Mouse (Mus musculus) embryonic facial prominence, embryonic 11.5 days (tissue): Measurements from ENCODE around the gene Tmc1. TPM values are rescaled to one million over a fixed set of nuclear protein-coding genes. Genes with fewer than 3 reads are reported as not detected.

Source experiments
- ATAC-seq: fragments of 200-750 bp; cut with Nextera tagmentation; replicated peaks from 2 replicates; pipeline ENCODE4 v1.8.0; 2017; ENCODE audit warnings: low read depth; ENCODE audit not compliant: insufficient number of reproducible peaks, low FRiP score, low TSS enrichment
- DNase-seq: peaks from one replicate; pipeline ENCODE4 v3.0.0-alpha.2; 2015; ENCODE audit warnings: low spot score
- H3K27ac ChIP-seq: fragments of 300-500 bp; sonication (generic); replicated peaks from 2 replicates; pipeline ENCODE4 v1.5.1; 2014; ENCODE audit warnings: mild to moderate bottlenecking, low read depth, low read length, control low read depth
- H3K27me3 ChIP-seq: fragments of 300-500 bp; sonication (generic); 2 replicates; pipeline ENCODE4 v1.6.1; 2014; ENCODE audit warnings: mild to moderate bottlenecking, low read length, moderate library complexity, mixed read lengths; ENCODE audit not compliant: control insufficient read depth, insufficient read depth
- H3K36me3 ChIP-seq: fragments of 300-500 bp; sonication (generic); replicated peaks from 2 replicates; pipeline ENCODE4 v1.6.1; 2014; ENCODE audit warnings: low read depth, mild to moderate bottlenecking, low read length, moderate library complexity, mixed read lengths; ENCODE audit not compliant: control insufficient read depth, insufficient read depth
- H3K4me1 ChIP-seq: fragments of 300-500 bp; sonication (generic); 2 replicates; pipeline ENCODE4 v1.6.1; 2014; ENCODE audit warnings: low read length, mixed read lengths; ENCODE audit not compliant: control insufficient read depth, insufficient read depth
- H3K4me2 ChIP-seq: fragments of 300-500 bp; sonication (generic); 2 replicates; pipeline ENCODE4 v1.6.1; 2014; ENCODE audit warnings: low read depth, mild to moderate bottlenecking, control low read depth, low read length, moderate library complexity
- H3K4me3 ChIP-seq: fragments of 300-500 bp; sonication (generic); 2 replicates; pipeline ENCODE4 v1.5.1; 2014; ENCODE audit warnings: low read depth, low read length, control low read depth
- H3K9ac ChIP-seq: fragments of 300-500 bp; sonication (generic); replicated peaks from 2 replicates; pipeline ENCODE4 v1.6.1; 2014; ENCODE audit warnings: mild to moderate bottlenecking, control low read depth, low read length
- H3K9me3 ChIP-seq: fragments of 300-500 bp; sonication (generic); replicated peaks from 2 replicates; pipeline ENCODE4 v1.6.1; 2016; ENCODE audit warnings: mild to moderate bottlenecking, low read length, inconsistent platforms, mixed read lengths; ENCODE audit not compliant: control insufficient read depth
- whole genome bisulfite sequencing: fragments of 180-500 bp; shearing (Covaris S2); extraction: QIAGEN DNeasy Blood & Tissue Kit; methylation state at CpG from one replicate; pipeline ENCODE4 v1.1.7; 2014; 5-methylcytosine and 5-hydroxymethylcytosine counted together
- polyA plus RNA-seq: library from polyadenylated mRNA; unstranded; fragments of >200 nt; fragmentation: Nextera tagmentation; extraction: Ambion mirVana; gene quantifications from 2 replicates; pipeline ENCODE4 v1.2.1, GENCODE M21; 2014

Tmc1 gene
- 0.14 and 0.42 TPM in 2 replicates for polyA plus RNA-seq

GRCm38 (mm10) chr19:20953874-20954273 lies at the start of gene Tmc1:
TSS of gene Tmc1 (minus strand) at chr19:20954202.
- Histone ChIP-seq H3K36me3 (no peaks in the 10 kb centered on the region), H3K4me2 (no peak within 1 kb of the TSS)
- 82% methylated on average over 6 of the region's 6 CpGs for WGBS

GRCm38 (mm10) chr19:21001552-21001951 lies 47.5 kb upstream of the Tmc1 start:
- Histone ChIP-seq H3K4me2 (no peak overlapping the region), H3K9ac (no peak overlapping the region), H3K36me3 (no peaks in the 10 kb centered on the region), H3K4me1 (no peaks in the 10 kb centered on the region), H3K4me3 (no peak overlapping the region), H3K27me3 (no peaks in the 10 kb centered on the region), H3K27ac (no peak overlapping the region), H3K9me3 (no peaks in the 10 kb centered on the region)
- DNase-seq (no peak), ATAC-seq (no peak)

More at GRCm38 (mm10) chr19:20953874-20954273, at the start of gene Tmc1:
- Histone ChIP-seq H3K4me1 (no peaks in the 10 kb centered on the region), H3K9ac (no peak within 1 kb of the TSS), H3K27me3 (no peaks in the 10 kb centered on the region), H3K9me3 (no peaks in the 10 kb centered on the region), H3K4me3 (no peak within 1 kb of the TSS), H3K27ac (no peak within 1 kb of the TSS)
- DNase-seq: no peak
- no peak for ATAC-seq

- WGBS: 83% methylated on average over 2 of the region's 2 CpGs
- H3K9ac ChIP-seq: no peak overlapping the region
- no peaks in the 10 kb centered on the region for H3K9me3 ChIP-seq
- no peak overlapping the region for H3K4me3 ChIP-seq
- no peak overlapping the region for H3K27ac ChIP-seq
- H3K36me3 ChIP-seq: no peaks in the 10 kb centered on the region
- ATAC-seq: no peak
- H3K27me3 ChIP-seq: no peaks in the 10 kb centered on the region
- H3K4me2 ChIP-seq: no peak overlapping the region
- no peak for DNase-seq
- no peaks in the 10 kb centered on the region for H3K4me1 ChIP-seq
Measured at GRCm38 (mm10) chr19:20979244-20979643, 25.2 kb upstream of the Tmc1 start.

GRCm38 (mm10) chr19:20978148-20978547 lies 24.1 kb upstream of the Tmc1 start:
- no peaks in the 10 kb centered on the region for H3K9me3 ChIP-seq
- no peaks in the 10 kb centered on the region for H3K27me3 ChIP-seq

GRCm38 (mm10) chr19:20971926-20972325 lies 17.9 kb upstream of the Tmc1 start:
- DNase-seq (no peak), ATAC-seq (no peak)
- Histone ChIP-seq H3K4me1 (no peaks in the 10 kb centered on the region), H3K27me3 (no peaks in the 10 kb centered on the region), H3K9me3 (no peaks in the 10 kb centered on the region), H3K36me3 (no peaks in the 10 kb centered on the region), H3K27ac (no peak overlapping the region), H3K4me3 (no peak overlapping the region), H3K4me2 (no peak overlapping the region), H3K9ac (no peak overlapping the region)
- WGBS: 97% methylated on average over 1 of the region's 1 CpGs

More at GRCm38 (mm10) chr19:20978148-20978547, 24.1 kb upstream of the Tmc1 start:
- no peaks in the 10 kb centered on the region for H3K4me1 ChIP-seq
- no peak overlapping the region for H3K4me3 ChIP-seq
- ATAC-seq (no peak), DNase-seq (no peak)
- 19% methylated on average over 1 of the region's 1 CpGs for WGBS
- H3K27ac ChIP-seq: no peak overlapping the region
- H3K36me3 ChIP-seq: no peaks in the 10 kb centered on the region
- no peak overlapping the region for H3K4me2 ChIP-seq
- H3K9ac ChIP-seq: no peak overlapping the region

GRCm38 (mm10) chr19:20954815-20955214 lies 813 bp upstream of the Tmc1 start:
- no peak overlapping the region for H3K9ac ChIP-seq
- ATAC-seq: no peak
- H3K4me1 ChIP-seq: no peaks in the 10 kb centered on the region
- H3K4me3 ChIP-seq: no peak overlapping the region
- H3K27me3 ChIP-seq: no peaks in the 10 kb centered on the region
- H3K4me2 ChIP-seq: no peak overlapping the region
- no peaks in the 10 kb centered on the region for H3K9me3 ChIP-seq
- no peak for DNase-seq
- WGBS: 82% methylated on average over 5 of the region's 5 CpGs
- no peak overlapping the region for H3K27ac ChIP-seq
- no peaks in the 10 kb centered on the region for H3K36me3 ChIP-seq

GRCm38 (mm10) chr19:20944446-20944845 lies 9.6 kb downstream of the Tmc1 start:
- Histone ChIP-seq H3K4me1 (no peaks in the 10 kb centered on the region), H3K27me3 (no peaks in the 10 kb centered on the region), H3K36me3 (no peaks in the 10 kb centered on the region), H3K9me3 (no peaks in the 10 kb centered on the region), H3K27ac (no peak overlapping the region), H3K4me3 (no peak overlapping the region), H3K4me2 (no peak overlapping the region), H3K9ac (no peak overlapping the region)
- DNase-seq: no peak
- 56% methylated on average over 4 of the region's 4 CpGs for WGBS
- no peak for ATAC-seq

GRCm38 (mm10) chr19:20924282-20924681 lies 29.7 kb downstream of the Tmc1 start:
- WGBS: 31% methylated on average over 7 of the region's 7 CpGs
- H3K4me1 ChIP-seq: no peaks in the 10 kb centered on the region
- ATAC-seq (0 out of 2 replicates have a peak, but pooled peaks have one; percentile 39), DNase-seq (no peak)
- H3K4me3 ChIP-seq: no peak overlapping the region
- no peaks in the 10 kb centered on the region for H3K9me3 ChIP-seq
- H3K27ac ChIP-seq: no peak overlapping the region; the same call in 1 of the 2 replicates
- no peak overlapping the region for H3K9ac ChIP-seq
- no peaks in the 10 kb centered on the region for H3K27me3 ChIP-seq
- H3K36me3 ChIP-seq: no peaks in the 10 kb centered on the region
- H3K4me2 ChIP-seq: no peak overlapping the region
